Mouse (Mus musculus) E14TG2a.4 (cell line): ENCODE measurements around the gene Tmem156.

Source experiments
- CTCF ChIP-seq: conservative IDR thresholded peaks from 2 replicates; pipeline ENCODE4 v1.5.1; 2014; ENCODE audit warnings: low read length
- NANOG ChIP-seq: IDR thresholded peaks from 2 replicates; pipeline ENCODE4 v1.6.1; 2014; ENCODE audit warnings: borderline replicate concordance, low read length, mixed read lengths

- TF ChIP-seq CTCF: no peak
- TF ChIP-seq NANOG: no peak
These were observed 42.1 kb downstream of the Tmem156 start for GRCm38 (mm10) chr5:65049880-65050279.
